Mouse (Mus musculus): ENCODE results near the gene Them5.

GRCm38 (mm10) chr3:94367511-94367910 is 25.6 kb downstream of the Them5 start:
- no peak for TF ChIP-seq CTCF (IDR thresholded peaks at IDR 0.05; ENCODE audit: low read depth, low read length)
- no peak for TF ChIP-seq GATA1 (IDR thresholded peaks at IDR 0.05; ENCODE audit: borderline replicate concordance, low read length)
- no peak for TF ChIP-seq POLR2AphosphoS5 (IDR thresholded peaks at IDR 0.05; ENCODE audit: insufficient replicate concordance, low read depth, low read length)
